Mouse (Mus musculus) Muller cell, postnatal 12 days (primary cell): Measurements from ENCODE around the gene Adi1.

Experiments used
- DNase-seq: peaks from one replicate; pipeline ENCODE4 v3.0.0-alpha.2; 2015; ENCODE audit errors: inconsistent ontology term

Adi1 gene

GRCm38 (mm10) chr12:28694231-28694630 lies 19.2 kb downstream of the Adi1 start:
- DNase-seq, result no peak

GRCm38 (mm10) chr12:28694776-28695175 lies 19.7 kb downstream of the Adi1 start:
- no peak for DNase-seq

- no peak for DNase-seq
These were observed 23.0 kb downstream of the Adi1 start for GRCm38 (mm10) chr12:28697821-28698595.

- no peak for DNase-seq
These were observed 24.1 kb downstream of the Adi1 start for GRCm38 (mm10) chr12:28699086-28699485.

GRCm38 (mm10) chr12:28699656-28700055 lies 24.6 kb downstream of the Adi1 start:
- peak; percentile 59 for DNase-seq

- no peak for DNase-seq
These were observed 25.1 kb downstream of the Adi1 start for GRCm38 (mm10) chr12:28700101-28700511.

GRCm38 (mm10) chr12:28700561-28701025 lies 25.6 kb downstream of the Adi1 start:
- DNase-seq, result peak; percentile 83

- no peak for DNase-seq
These were observed 26.3 kb downstream of the Adi1 start for GRCm38 (mm10) chr12:28701302-28701701.

GRCm38 (mm10) chr12:28704381-28704780 lies 29.4 kb downstream of the Adi1 start:
- peak; percentile 51 for DNase-seq

- DNase-seq, result no peak
These were observed 30.2 kb downstream of the Adi1 start for GRCm38 (mm10) chr12:28705204-28705603.

- no peak for DNase-seq
These were observed 33.1 kb downstream of the Adi1 start for GRCm38 (mm10) chr12:28708154-28708553.

- DNase-seq, result no peak
These were observed 35.6 kb downstream of the Adi1 start for GRCm38 (mm10) chr12:28710566-28711185.

GRCm38 (mm10) chr12:28714822-28715632 lies 40.0 kb downstream of the Adi1 start:
- DNase-seq, result no peak

- no peak for DNase-seq
These were observed 42.0 kb downstream of the Adi1 start for GRCm38 (mm10) chr12:28717066-28717465.

- no peak for DNase-seq
These were observed 43.1 kb downstream of the Adi1 start for GRCm38 (mm10) chr12:28718106-28718505.

GRCm38 (mm10) chr12:28724366-28724765 lies 49.3 kb downstream of the Adi1 start:
- no peak for DNase-seq

GRCm38 (mm10) chr12:28726204-28726603 lies 51.2 kb downstream of the Adi1 start:
- DNase-seq, result no peak

GRCm38 (mm10) chr12:28727061-28727460 lies 52.0 kb downstream of the Adi1 start:
- DNase-seq, result no peak
